Mouse (Mus musculus): Measurements from ENCODE around the gene Lhfpl4. TPM values are rescaled to one million over a fixed set of nuclear protein-coding genes. Genes with fewer than 3 reads are reported as not detected.
A peak's percentile ranks its signal among the peaks of the same experiment; 100 is the strongest.

Lhfpl4 gene
- polyA plus RNA-seq, 1 experiment from 2014 or later: 3.8 TPM

GRCm38 (mm10) chr6:113184866-113185525 is 10.2 kb downstream of the Lhfpl4 start:
- ATAC-seq (ENCODE audit: insufficient number of reproducible peaks, insufficient read depth, low FRiP score, low TSS enrichment): 0 out of 2 replicates have a peak, but pooled peaks have one; percentile 10
- H3K27ac ChIP-seq: no peak overlapping the region
- H3K27me3 ChIP-seq: no peaks in the 10 kb centered on the region
- no peaks in the 10 kb centered on the region for H3K9me3 ChIP-seq
- no peak overlapping the region for H3K9ac ChIP-seq
- no peaks in the 10 kb centered on the region for H3K36me3 ChIP-seq
- WGBS: 82% methylated on average over 21 of the region's 21 CpGs
- no peak overlapping the region for H3K4me3 ChIP-seq
- H3K4me1 ChIP-seq: no peaks in the 10 kb centered on the region
- no peak overlapping the region for H3K4me2 ChIP-seq (replicated peaks)

- H3K9me3 ChIP-seq: no peaks in the 10 kb centered on the region
- WGBS: 72% methylated on average over 9 of the region's 9 CpGs
- H3K27me3 ChIP-seq: peaks cover 3% of the 10 kb centered on the region; the same call in 1 of the 2 replicates
- no peaks in the 10 kb centered on the region for H3K36me3 ChIP-seq
- H3K27ac ChIP-seq: no peak overlapping the region
- no peak overlapping the region for H3K9ac ChIP-seq
- no peak for ATAC-seq (ENCODE audit: insufficient number of reproducible peaks, insufficient read depth, low FRiP score, low TSS enrichment)
- no peak overlapping the region for H3K4me2 ChIP-seq (replicated peaks)
- H3K4me3 ChIP-seq: no peak overlapping the region
- H3K4me1 ChIP-seq: no peaks in the 10 kb centered on the region
Observed at GRCm38 (mm10) chr6:113184163-113184562, 11.0 kb downstream of the Lhfpl4 start.

- whole genome bisulfite sequencing: 42% methylated on average over 4 of the region's 4 CpGs
- H3K27me3 ChIP-seq: peaks cover 3% of the 10 kb centered on the region; the same call in 1 of the 2 replicates
- no peaks in the 10 kb centered on the region for H3K4me1 ChIP-seq
- H3K9me3 ChIP-seq: 0 out of 2 replicates have a peak, but pooled peaks cover 2% of the 10 kb centered on the region
- no peak overlapping the region for H3K27ac ChIP-seq
- ATAC-seq (ENCODE audit: insufficient number of reproducible peaks, insufficient read depth, low FRiP score, low TSS enrichment): no peak
- H3K4me3 ChIP-seq: no peak overlapping the region
- H3K4me2 ChIP-seq (replicated peaks): no peak overlapping the region
- no peaks in the 10 kb centered on the region for H3K36me3 ChIP-seq
- H3K9ac ChIP-seq: no peak overlapping the region
Observed at GRCm38 (mm10) chr6:113179195-113179733, 15.9 kb downstream of the Lhfpl4 start.

DNA sequence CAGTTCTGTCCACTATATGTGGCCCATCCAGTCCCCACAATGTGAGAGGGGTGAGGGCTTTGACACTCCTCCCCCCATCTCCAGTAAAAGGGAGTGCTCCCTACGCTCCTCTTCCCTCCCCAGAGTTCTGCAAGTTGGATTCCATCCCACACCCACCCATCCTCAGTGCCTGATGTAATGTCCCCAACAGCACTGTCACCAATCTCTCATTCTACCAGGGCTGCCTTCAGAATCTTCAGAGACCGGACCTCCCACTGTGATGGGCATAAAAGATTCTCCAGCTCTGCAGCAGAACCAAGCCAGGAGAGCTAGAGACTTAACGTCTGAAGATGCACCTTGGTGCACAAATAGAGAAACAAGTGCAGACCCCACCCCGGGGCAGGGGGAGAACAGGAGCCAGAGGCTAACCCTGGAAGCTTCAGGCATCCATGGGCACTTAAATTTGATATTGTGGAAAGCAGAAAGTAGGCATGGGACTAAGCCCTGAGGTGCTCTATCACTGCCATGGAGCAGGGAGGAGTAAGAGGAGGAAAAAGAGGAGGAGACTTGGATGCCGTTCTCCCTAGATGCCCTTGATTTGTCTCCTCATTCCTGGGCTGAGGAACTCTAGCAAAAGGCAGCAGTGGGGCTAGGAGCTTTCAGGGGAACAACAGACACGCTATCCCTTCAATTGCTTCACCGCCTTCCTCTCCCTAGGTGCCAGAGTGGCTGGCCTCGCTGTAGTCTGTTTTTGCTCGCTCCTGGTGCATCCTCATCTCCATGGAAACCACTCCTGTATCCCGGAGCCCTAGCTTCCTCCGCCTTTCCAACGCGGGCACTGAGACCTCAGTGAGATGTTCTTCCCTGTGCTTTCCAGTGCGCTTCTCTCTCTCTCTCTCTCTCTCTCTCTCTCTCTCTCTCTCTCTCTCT is 16.6 kb downstream of the Lhfpl4 start:
- Histone ChIP-seq H3K36me3 (no peaks in the 10 kb centered on the region), H3K9me3 (0 out of 2 replicates have a peak, but pooled peaks cover 2% of the 10 kb centered on the region), H3K27ac (no peak overlapping the region), H3K4me2 (replicated peaks) (no peak overlapping the region), H3K4me3 (no peak overlapping the region), H3K27me3 (peaks cover 3% of the 10 kb centered on the region; the same call in 1 of the 2 replicates), H3K9ac (no peak overlapping the region), H3K4me1 (no peaks in the 10 kb centered on the region)
- WGBS: 20% methylated on average over 13 of the region's 14 CpGs
- no peak for ATAC-seq (ENCODE audit: insufficient number of reproducible peaks, insufficient read depth, low FRiP score, low TSS enrichment)

DNA sequence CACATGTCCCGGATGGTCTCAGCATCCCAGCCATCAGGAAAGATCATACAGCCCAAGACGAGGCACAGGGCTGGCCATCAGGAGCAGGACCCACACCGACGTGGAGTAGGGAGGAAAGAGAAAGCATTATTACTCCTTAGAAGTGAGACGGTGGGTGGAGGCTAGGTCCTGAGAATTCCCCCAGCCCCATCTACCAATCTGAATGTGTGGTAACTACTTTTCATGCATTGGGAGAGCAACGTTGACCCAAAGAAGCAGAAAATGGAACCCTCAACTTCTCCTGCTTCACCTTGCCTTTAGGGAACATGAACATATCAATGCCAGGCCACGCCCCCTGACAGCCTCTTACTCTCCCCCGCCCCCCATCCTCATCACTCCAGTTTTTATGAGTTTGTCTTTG is 18.6 kb downstream of the Lhfpl4 start:
- Histone ChIP-seq H3K9me3 (0 out of 2 replicates have a peak, but pooled peaks cover 2% of the 10 kb centered on the region), H3K4me3 (no peak overlapping the region), H3K4me2 (replicated peaks) (no peak overlapping the region), H3K27ac (no peak overlapping the region), H3K27me3 (peaks cover 3% of the 10 kb centered on the region; the same call in 1 of the 2 replicates), H3K4me1 (no peaks in the 10 kb centered on the region), H3K36me3 (no peaks in the 10 kb centered on the region), H3K9ac (no peak overlapping the region)
- no peak for ATAC-seq (ENCODE audit: insufficient number of reproducible peaks, insufficient read depth, low FRiP score, low TSS enrichment)
- WGBS: 83% methylated on average over 8 of the region's 8 CpGs

GRCm38 (mm10) chr6:113175469-113175868 is 19.7 kb downstream of the Lhfpl4 start:
- ATAC-seq (ENCODE audit: insufficient number of reproducible peaks, insufficient read depth, low FRiP score, low TSS enrichment): no peak
- Histone ChIP-seq H3K9me3 (0 out of 2 replicates have a peak, but pooled peaks cover 2% of the 10 kb centered on the region), H3K27ac (no peak overlapping the region), H3K4me1 (no peaks in the 10 kb centered on the region), H3K4me2 (replicated peaks) (no peak overlapping the region), H3K9ac (no peak overlapping the region), H3K27me3 (peaks cover 3% of the 10 kb centered on the region; the same call in 1 of the 2 replicates), H3K36me3 (no peaks in the 10 kb centered on the region), H3K4me3 (no peak overlapping the region)
- WGBS: 95% methylated on average over 3 of the region's 3 CpGs

DNA sequence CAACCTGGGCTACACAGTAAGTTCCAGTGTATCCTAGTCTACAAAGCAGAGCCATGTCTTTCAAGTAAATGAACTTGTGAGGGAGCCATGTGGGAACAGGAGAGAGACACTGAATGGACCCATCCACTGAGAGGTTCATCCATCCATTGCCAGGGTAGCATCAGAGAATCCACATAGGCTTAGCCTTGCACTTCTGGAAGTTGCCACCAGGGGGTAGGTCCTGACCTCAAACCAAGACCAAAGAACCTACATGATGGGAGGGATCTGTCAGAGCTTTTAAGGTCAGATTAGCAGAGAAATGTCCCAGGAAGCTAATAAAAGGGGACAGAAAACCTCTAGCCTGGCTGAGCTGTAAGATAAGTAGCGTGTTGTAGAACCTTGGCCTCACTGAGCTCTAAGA is 22.6 kb downstream of the Lhfpl4 start:
- no peaks in the 10 kb centered on the region for H3K27me3 ChIP-seq
- 0 out of 2 replicates have a peak, but pooled peaks cover 2% of the 10 kb centered on the region for H3K9me3 ChIP-seq
- 77% methylated on average over 1 of the region's 1 CpGs for WGBS
- no peak overlapping the region for H3K27ac ChIP-seq
- H3K4me3 ChIP-seq: no peak overlapping the region
- H3K4me2 ChIP-seq (replicated peaks): no peak overlapping the region
- no peak overlapping the region for H3K9ac ChIP-seq
- no peaks in the 10 kb centered on the region for H3K36me3 ChIP-seq
- ATAC-seq (ENCODE audit: insufficient number of reproducible peaks, insufficient read depth, low FRiP score, low TSS enrichment): no peak
- H3K4me1 ChIP-seq: 0 out of 2 replicates have a peak, but pooled peaks cover under 1% of the 10 kb centered on the region

- no peaks in the 10 kb centered on the region for H3K36me3 ChIP-seq
- no peak overlapping the region for H3K4me3 ChIP-seq
- ATAC-seq (ENCODE audit: insufficient number of reproducible peaks, insufficient read depth, low FRiP score, low TSS enrichment): no peak
Observed at GRCm38 (mm10) chr6:113172011-113172410, 23.2 kb downstream of the Lhfpl4 start.

DNA sequence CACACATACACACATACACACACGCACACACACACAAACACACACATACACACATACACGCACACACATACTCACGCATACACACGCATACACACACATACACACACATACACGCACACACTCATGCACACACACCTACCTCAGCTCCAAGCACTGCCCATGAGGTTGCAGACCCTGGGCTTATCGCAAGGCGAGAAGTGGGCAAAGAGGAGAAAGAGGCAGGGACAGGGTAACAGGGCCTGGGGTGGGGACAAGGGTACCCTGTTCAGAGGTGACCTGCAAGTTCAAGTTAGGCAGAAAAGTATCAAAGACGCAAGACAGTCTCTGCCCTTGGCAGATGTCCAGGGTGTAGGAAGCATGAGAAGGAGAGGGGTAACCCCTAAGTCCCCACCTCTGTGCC is 24.5 kb downstream of the Lhfpl4 start:
- 92% methylated on average over 8 of the region's 8 CpGs for WGBS
- ATAC-seq (ENCODE audit: insufficient number of reproducible peaks, insufficient read depth, low FRiP score, low TSS enrichment): no peak

More at GRCm38 (mm10) chr6:113172011-113172410, 23.2 kb downstream of the Lhfpl4 start:
- Histone ChIP-seq H3K9me3 (no peaks in the 10 kb centered on the region), H3K27me3 (no peaks in the 10 kb centered on the region), H3K4me2 (replicated peaks) (no peak overlapping the region), H3K27ac (no peak overlapping the region), H3K9ac (no peak overlapping the region), H3K4me1 (peaks cover 4% of the 10 kb centered on the region; the same call in 1 of the 2 replicates)

GRCm38 (mm10) chr6:113169852-113170251 is 25.3 kb downstream of the Lhfpl4 start:
- Histone ChIP-seq H3K9me3 (no peaks in the 10 kb centered on the region), H3K4me3 (no peak overlapping the region), H3K9ac (no peak overlapping the region), H3K27me3 (no peaks in the 10 kb centered on the region), H3K4me2 (replicated peaks) (no peak overlapping the region), H3K4me1 (peaks cover 4% of the 10 kb centered on the region; the same call in 1 of the 2 replicates), H3K36me3 (no peaks in the 10 kb centered on the region), H3K27ac (no peak overlapping the region)
- no peak for ATAC-seq (ENCODE audit: insufficient number of reproducible peaks, insufficient read depth, low FRiP score, low TSS enrichment)
- 86% methylated on average over 3 of the region's 3 CpGs for WGBS

More for the DNA sequence above, 24.5 kb downstream of the Lhfpl4 start:
- H3K36me3 ChIP-seq: no peaks in the 10 kb centered on the region
- no peaks in the 10 kb centered on the region for H3K27me3 ChIP-seq
- no peaks in the 10 kb centered on the region for H3K9me3 ChIP-seq
- H3K4me2 ChIP-seq (replicated peaks): no peak overlapping the region
- H3K9ac ChIP-seq: no peak overlapping the region
- H3K4me3 ChIP-seq: no peak overlapping the region
- peaks cover 4% of the 10 kb centered on the region; the same call in 1 of the 2 replicates for H3K4me1 ChIP-seq
- no peak overlapping the region for H3K27ac ChIP-seq

- Histone ChIP-seq H3K4me1 (peaks cover 4% of the 10 kb centered on the region; the same call in 1 of the 2 replicates), H3K4me2 (replicated peaks) (no peak overlapping the region), H3K4me3 (no peak overlapping the region), H3K9ac (no peak overlapping the region), H3K36me3 (no peaks in the 10 kb centered on the region), H3K9me3 (no peaks in the 10 kb centered on the region), H3K27ac (no peak overlapping the region), H3K27me3 (no peaks in the 10 kb centered on the region)
- no peak for ATAC-seq (ENCODE audit: insufficient number of reproducible peaks, insufficient read depth, low FRiP score, low TSS enrichment)
- WGBS: 87% methylated on average over 7 of the region's 7 CpGs
Observed at GRCm38 (mm10) chr6:113168316-113168975, 26.7 kb downstream of the Lhfpl4 start.

Data from embryonic facial prominence, embryonic 12.5 days (tissue).